In the genomic region with DNA sequence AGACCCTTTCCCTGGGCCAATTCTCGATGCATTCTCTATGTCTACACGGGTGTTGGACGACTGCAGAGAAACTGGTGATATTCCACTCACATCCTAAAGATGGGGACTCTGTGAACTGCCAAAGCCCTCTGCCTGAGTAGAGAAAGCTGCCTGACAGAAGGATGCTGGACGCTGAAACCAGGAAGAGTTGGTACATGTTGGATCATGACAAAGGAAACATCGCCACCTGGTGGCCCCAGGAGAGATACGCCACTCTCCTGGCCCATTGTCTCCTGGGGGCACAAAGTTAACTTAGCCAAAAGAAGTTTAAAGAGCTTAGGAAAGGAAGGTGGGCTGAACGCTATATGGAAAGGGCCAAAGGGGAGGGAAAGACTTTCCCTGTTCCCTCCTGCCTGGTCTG, we compare ENCODE assay signal across 9 mouse cellular contexts.
DNase-seq lines count a peak whose midpoint lies in the region; ATAC-seq and TF ChIP-seq lines count a peak whose summit lies in the region.
"Had no signal": no experiment of that assay in that cellular context is flagged by ENCODE, and none has a peak within 500 bp of the region (broad histone marks: within the 10 kb centered on the region; RNA-seq: fewer than 3 reads in every experiment).

No protein-coding gene starts in this region.

- H3K9ac ChIP-seq in kidney, embryonic 15.5 days = no peak overlapping the region
- no peak overlapping the region for H3K9ac ChIP-seq in intestine, embryonic 15.5 days
- H3K9ac ChIP-seq in neural tube, embryonic 11.5 days (ENCODE audit: low read length) = no peak overlapping the region
- H3K9ac ChIP-seq: neural tube, embryonic 13.5 days had no signal

- peak; percentile 92 for TF ChIP-seq CTCF in cerebellum, adult 2 months (IDR thresholded peaks at IDR 0.05; ENCODE audit: borderline replicate concordance, insufficient read depth, low read depth, low read length)

- H3K4me1 ChIP-seq in kidney, embryonic 15.5 days = peaks cover 14% of the 10 kb centered on the region; the same call in 1 of the 2 replicates
- no peaks in the 10 kb centered on the region for H3K4me1 ChIP-seq in cerebellum, adult 2 months (ENCODE audit: control insufficient read depth, insufficient read depth, low read length)
- no peaks in the 10 kb centered on the region for H3K4me1 ChIP-seq in intestine, embryonic 15.5 days (replicated peaks)
- H3K4me1 ChIP-seq in neural tube, embryonic 11.5 days (ENCODE audit: control insufficient read depth, insufficient read depth, low read length) = no peaks in the 10 kb centered on the region

- H3K36me3 ChIP-seq in kidney, embryonic 15.5 days = no peaks in the 10 kb centered on the region
- H3K36me3 ChIP-seq in intestine, embryonic 15.5 days = no peaks in the 10 kb centered on the region
- no peaks in the 10 kb centered on the region for H3K36me3 ChIP-seq in neural tube, embryonic 11.5 days (ENCODE audit: control insufficient read depth, insufficient read depth, low read length)
- H3K36me3 ChIP-seq: neural tube, embryonic 13.5 days had no signal

- no peak for TF ChIP-seq POLR2A in cerebellum, adult 2 months (IDR thresholded peaks at IDR 0.05; ENCODE audit: borderline replicate concordance, insufficient read depth, low read length)

- no peak overlapping the region for H3K27ac ChIP-seq in kidney, embryonic 15.5 days
- no peak overlapping the region for H3K27ac ChIP-seq in cerebellum, adult 2 months (ENCODE audit: insufficient read depth, low read length)
- H3K27ac ChIP-seq in intestine, embryonic 15.5 days = no peak overlapping the region
- H3K27ac ChIP-seq in neural tube, embryonic 11.5 days (ENCODE audit: low read depth, low read length) = no peak overlapping the region
- H3K27ac ChIP-seq: neural tube, embryonic 13.5 days had no signal

- intact Hi-C loops in left cerebral cortex, postnatal 14 days (cut with DNase I) = loop anchor here (5.0 kb wide), 2 partner anchors 727 to 1987 kb away; no protein-coding TSS in a partner anchor

- no peaks in the 10 kb centered on the region for H3K9me3 ChIP-seq in kidney, embryonic 15.5 days (replicated peaks)
- H3K9me3 ChIP-seq in intestine, embryonic 15.5 days = no peaks in the 10 kb centered on the region
- H3K9me3 ChIP-seq in neural tube, embryonic 11.5 days (ENCODE audit: control insufficient read depth, low read length) = no peaks in the 10 kb centered on the region
- H3K9me3 ChIP-seq: neural tube, embryonic 13.5 days had no signal

- H3K27me3 ChIP-seq in kidney, embryonic 15.5 days = peaks cover 18% of the 10 kb centered on the region; the same call in 1 of the 2 replicates
- no peaks in the 10 kb centered on the region for H3K27me3 ChIP-seq in cerebellum, adult 2 months (ENCODE audit: control insufficient read depth, insufficient read depth, low read length)
- no peaks in the 10 kb centered on the region for H3K27me3 ChIP-seq in intestine, embryonic 15.5 days (replicated peaks)
- no peaks in the 10 kb centered on the region for H3K27me3 ChIP-seq in neural tube, embryonic 11.5 days (ENCODE audit: control insufficient read depth, insufficient read depth, low read length)

- WGBS in kidney, embryonic 15.5 days = 15% methylated on average over 7 of the region's 7 CpGs
- WGBS in cerebellum, adult 2 months = 4% methylated on average over 7 of the region's 7 CpGs
- 11% methylated on average over 7 of the region's 7 CpGs for WGBS in intestine, embryonic 15.5 days
- WGBS in neural tube, embryonic 11.5 days = 22% methylated on average over 7 of the region's 7 CpGs

- no peak overlapping the region for H3K4me3 ChIP-seq in kidney, embryonic 15.5 days (replicated peaks)
- no peak overlapping the region for H3K4me3 ChIP-seq in cerebellum, adult 2 months (replicated peaks; ENCODE audit: insufficient read depth, low read depth, low read length)
- no peak overlapping the region for H3K4me3 ChIP-seq in intestine, embryonic 15.5 days (replicated peaks)
- no peak overlapping the region for H3K4me3 ChIP-seq in neural tube, embryonic 11.5 days (ENCODE audit: low read depth, low read length)
- H3K4me3 ChIP-seq: neural tube, embryonic 13.5 days had no signal

- ATAC-seq in kidney, embryonic 15.5 days (replicated peaks; ENCODE audit: low FRiP score) = no peak; the same call in 1 of the 2 replicates
- peak; percentile 61 for ATAC-seq in intestine, embryonic 15.5 days
- no peak for ATAC-seq in neural tube, embryonic 11.5 days (ENCODE audit: insufficient read depth, low FRiP score, low TSS enrichment)

- H3K4me2 ChIP-seq in kidney, embryonic 15.5 days = no peak overlapping the region
- no peak overlapping the region for H3K4me2 ChIP-seq in intestine, embryonic 15.5 days (replicated peaks)
- no peak overlapping the region for H3K4me2 ChIP-seq in neural tube, embryonic 11.5 days (ENCODE audit: low read depth)
- H3K4me2 ChIP-seq: neural tube, embryonic 13.5 days had no signal

- peak; percentile 40 for DNase-seq in kidney, adult 11 months
- DNase-seq in cerebellum, adult 2 months = peak; percentile 74 to 80
- peak; percentile 28 to 70 for DNase-seq in frontal cortex, postnatal 14 days (ENCODE audit: low spot score in 2 of 2)
- peak; percentile 71 to 82 for DNase-seq in left cerebral cortex, postnatal 14 days (ENCODE audit: low spot score in 2 of 2)
- peak; percentile 81 for DNase-seq in neural tube, embryonic 11.5 days (ENCODE audit: low spot score)
- DNase-seq in telencephalon, adult 2 months (ENCODE audit: low read depth, low spot score) = peak; percentile 24

Comparison
In these comparisons a context has a peak if more than half of its experiments do, and no peak if none do; other contexts are left out.
1. DNase-seq: peak in every context shown above with its lines; median percentile 81 in neural tube, embryonic 11.5 days; 77 in cerebellum, adult 2 months; 76 in left cerebral cortex, postnatal 14 days; 49 in frontal cortex, postnatal 14 days; 40 in kidney, adult 11 months; 24 in telencephalon, adult 2 months.